Mouse (Mus musculus) gastrocnemius, postnatal 36 days (tissue): ENCODE results near the gene Atp11a. TPM values are rescaled to one million over a fixed set of nuclear protein-coding genes. Genes with fewer than 3 reads are reported as not detected.

ENCODE experiments used
- DNase-seq, 2 experiments: peaks; one replicate each; pipeline ENCODE4 v3.0.0; 2022
- intact Hi-C: fragments of 180-260 bp; cut with DNase I; formaldehyde crosslinking; loops from one replicate; pipeline ENCODE4 v1.15.1; 2025
- long read RNA-seq, 2 experiments: library from polyadenylated mRNA; stranded (forward); transcript quantifications; one replicate each; pipeline ENCODE4 v2.0.0; 2021
- total RNA-seq, 2 experiments: library from RNA; stranded (reverse); gene quantifications; 2 replicates each; pipeline ENCODE4 v1.2.3; 2021

Atp11a gene
- total RNA-seq = 10 to 100 TPM; 24.3 to 27.0 TPM
- long read RNA-seq, experiment 1, partial matches to known transcripts = 6 of 7 reads
- long read RNA-seq, experiment 1, other reads (novel, unspliced or antisense) = 1 of 7 reads
- long read RNA-seq, experiment 2, partial matches to known transcripts = 0 of 8 reads
- long read RNA-seq, experiment 2, other reads (novel, unspliced or antisense) = 8 of 8 reads

- DNase-seq = peak; percentile 51 to 54
- intact Hi-C loops = no loop called here
Observed at GRCm38 (mm10) chr8:12756391-12757157, at the start of gene Atp11a. Gene Atp11a, plus strand, starts transcription at chr8:12757014.

GRCm38 (mm10) chr8:12711623-12712022, 45.2 kb upstream of the Atp11a start:
- no peak for DNase-seq
- intact Hi-C loops = no loop called here

DNA sequence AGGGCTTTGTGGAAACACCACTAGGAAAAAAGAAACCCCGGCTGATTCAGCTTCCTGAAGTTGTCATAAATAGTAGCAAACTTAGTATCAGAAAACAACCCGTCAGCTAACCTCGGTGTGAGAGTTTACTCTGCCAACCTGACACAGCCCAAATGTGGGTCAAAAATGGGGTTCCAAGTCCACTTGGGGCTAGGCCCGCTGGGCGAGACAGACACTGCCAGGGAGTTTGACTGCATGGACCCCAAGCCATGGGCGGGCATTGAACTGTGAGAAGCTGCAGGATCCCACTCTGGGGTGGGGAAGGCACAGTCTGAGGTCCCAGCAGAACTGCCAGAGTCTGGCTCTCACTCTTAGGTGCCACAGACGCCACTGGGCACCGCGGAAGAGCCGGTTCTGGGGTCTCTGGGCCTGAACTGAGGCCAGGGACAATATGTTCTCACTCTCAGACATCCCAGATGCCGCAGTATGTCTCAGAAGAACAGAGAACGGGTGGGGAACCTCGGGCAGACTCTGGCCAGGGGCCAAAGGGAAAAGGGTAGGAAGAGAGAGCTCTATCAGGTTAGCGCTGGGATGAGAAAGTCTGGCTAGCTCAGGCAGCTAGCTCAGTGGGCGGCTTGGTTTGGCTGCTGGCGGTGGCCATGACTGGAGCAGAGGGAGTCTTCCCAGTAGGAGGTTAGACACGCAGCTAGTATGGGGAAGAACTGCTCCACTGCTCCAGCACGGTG, 40.8 kb upstream of the Atp11a start:
- intact Hi-C loops = no loop called here
- no peak for DNase-seq

GRCm38 (mm10) chr8:12719091-12719490, 37.7 kb upstream of the Atp11a start:
- DNase-seq = no peak
- intact Hi-C loops = no loop called here

DNA sequence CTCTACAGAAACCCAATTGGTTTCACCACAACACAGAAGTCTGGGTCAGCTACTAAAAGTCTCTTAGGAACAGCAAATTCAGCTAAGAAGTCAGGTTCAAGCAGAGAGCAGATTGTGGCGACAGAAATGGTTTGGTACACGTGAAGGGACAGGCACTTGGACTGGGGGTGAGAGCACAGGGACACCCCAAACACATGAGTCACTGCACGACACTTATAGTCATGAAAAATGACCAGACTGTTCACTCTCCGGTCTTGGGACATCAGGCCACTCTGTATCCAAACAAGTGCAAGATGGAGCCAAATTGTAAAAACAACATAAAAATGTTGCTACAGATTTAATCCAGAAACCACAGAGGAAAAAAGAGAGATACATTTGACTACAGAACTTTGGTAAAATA, 28.2 kb upstream of the Atp11a start:
- DNase-seq = no peak
- intact Hi-C loops = no loop called here

DNA sequence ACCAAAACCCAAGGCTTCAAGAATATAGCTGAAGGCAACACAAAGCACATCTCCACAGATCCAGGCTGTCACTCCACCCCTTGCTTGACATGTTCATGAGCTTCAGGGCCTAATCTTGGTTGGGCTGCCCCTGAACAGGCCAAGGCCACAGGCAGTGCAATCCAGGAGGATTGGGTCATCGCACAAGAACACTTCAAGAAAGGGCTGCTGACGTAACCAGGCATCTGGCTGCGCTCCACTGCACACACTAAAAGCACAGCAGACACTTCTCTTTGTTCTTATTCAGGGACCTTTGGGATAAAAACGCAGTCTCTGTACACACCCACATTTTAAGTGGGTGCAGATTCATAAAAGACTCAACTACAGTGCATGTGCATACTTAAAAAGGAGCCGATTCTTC, 26.0 kb upstream of the Atp11a start:
- peak in 1 of 2 experiments; percentile 30 for DNase-seq
- intact Hi-C loops = no loop called here

- intact Hi-C loops = no loop called here
- DNase-seq = no peak
Observed at GRCm38 (mm10) chr8:12732431-12732830, 24.4 kb upstream of the Atp11a start.

DNA sequence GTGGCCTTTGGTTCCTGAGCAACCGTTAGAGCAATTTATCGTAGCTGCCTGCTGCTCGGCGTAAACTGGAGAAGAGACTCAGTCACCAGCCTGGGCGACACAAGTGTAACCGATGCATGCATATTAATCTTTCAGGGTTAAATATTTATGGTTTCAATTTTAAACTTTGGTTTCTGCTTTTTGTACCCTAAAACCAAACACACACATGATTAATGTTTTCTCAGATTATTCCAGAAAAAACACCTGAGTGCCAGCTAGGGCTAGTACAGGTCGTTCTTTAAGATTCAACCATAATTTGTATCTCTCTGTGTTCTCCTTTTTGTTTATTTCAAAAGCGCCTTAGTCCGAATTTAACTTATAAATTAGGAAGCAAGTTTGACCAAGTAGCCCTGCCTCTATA, 17.7 kb upstream of the Atp11a start:
- intact Hi-C loops = no loop called here
- no peak for DNase-seq

DNA sequence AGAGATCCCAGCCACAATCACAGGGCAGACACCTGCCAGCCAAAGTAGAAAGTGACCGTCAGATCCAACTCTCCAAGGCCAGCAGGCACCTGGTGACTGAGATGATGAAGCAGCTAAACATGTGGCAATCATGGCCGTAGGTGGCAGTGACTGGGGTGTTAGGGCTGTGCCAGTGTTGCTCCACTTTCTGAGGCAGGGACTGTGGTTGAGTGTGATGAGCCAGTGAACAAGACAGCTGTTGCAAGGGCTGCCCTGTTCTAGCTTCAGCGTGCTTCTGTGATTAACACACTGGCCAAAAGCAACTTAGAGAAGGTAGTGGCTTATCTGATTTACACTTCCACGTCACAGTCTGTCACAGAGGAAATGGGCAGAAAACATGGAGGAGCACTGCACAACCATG, 13.4 kb upstream of the Atp11a start:
- intact Hi-C loops = no loop called here

DNA sequence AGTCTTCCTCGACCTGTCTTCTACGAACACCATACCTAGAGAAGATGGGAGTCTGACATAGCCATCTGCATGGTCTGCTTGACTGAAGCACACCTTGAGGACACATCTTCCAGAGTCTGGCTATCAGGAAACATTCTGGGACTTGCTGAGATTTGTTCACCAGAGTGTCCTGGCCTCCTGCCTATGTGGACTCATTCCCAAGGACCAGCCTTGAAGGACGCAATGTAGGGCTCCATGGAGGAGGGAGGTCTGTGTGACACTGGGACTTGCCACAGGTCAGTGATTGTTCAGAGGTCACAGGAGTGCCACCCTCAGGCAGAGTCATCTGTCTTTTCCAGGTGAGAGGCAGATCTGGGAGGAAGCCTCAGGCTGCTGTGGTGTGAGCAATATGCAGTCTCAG, 8.6 kb upstream of the Atp11a start:
- DNase-seq = no peak
- intact Hi-C loops = no loop called here

More for the DNA sequence above, 13.4 kb upstream of the Atp11a start:
- no peak for DNase-seq

GRCm38 (mm10) chr8:12749116-12749515, 7.7 kb upstream of the Atp11a start:
- intact Hi-C loops = no loop called here
- no peak for DNase-seq

DNA sequence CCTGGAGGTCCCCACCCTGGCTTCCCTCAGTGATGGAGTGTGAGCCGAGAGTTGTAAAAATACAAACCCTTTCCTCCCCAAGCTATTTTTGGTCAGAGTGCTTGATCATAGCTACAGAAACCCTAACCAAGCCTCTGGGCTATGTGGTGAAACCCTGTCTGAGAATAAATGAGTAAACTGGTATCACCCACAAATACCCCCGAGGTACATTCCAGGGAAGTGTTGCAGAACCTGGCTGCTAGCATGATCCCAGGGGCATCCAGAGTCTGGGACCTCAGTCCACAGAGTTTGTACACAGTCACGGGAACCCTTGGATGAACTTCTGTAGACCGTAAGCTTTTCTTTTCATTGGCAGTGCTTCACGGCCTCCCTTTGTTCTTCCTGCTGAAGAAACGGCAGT, 3.8 kb upstream of the Atp11a start:
- DNase-seq = no peak
- intact Hi-C loops = loop anchor here (5.0 kb wide), 1 partner anchor 76 kb away; no protein-coding TSS in a partner anchor

GRCm38 (mm10) chr8:12754115-12754514, 2.7 kb upstream of the Atp11a start:
- DNase-seq = no peak
- intact Hi-C loops = loop anchor here (2.0 to 5.0 kb wide), 2 partner anchors 55 to 77 kb away; no protein-coding TSS in a partner anchor

DNA sequence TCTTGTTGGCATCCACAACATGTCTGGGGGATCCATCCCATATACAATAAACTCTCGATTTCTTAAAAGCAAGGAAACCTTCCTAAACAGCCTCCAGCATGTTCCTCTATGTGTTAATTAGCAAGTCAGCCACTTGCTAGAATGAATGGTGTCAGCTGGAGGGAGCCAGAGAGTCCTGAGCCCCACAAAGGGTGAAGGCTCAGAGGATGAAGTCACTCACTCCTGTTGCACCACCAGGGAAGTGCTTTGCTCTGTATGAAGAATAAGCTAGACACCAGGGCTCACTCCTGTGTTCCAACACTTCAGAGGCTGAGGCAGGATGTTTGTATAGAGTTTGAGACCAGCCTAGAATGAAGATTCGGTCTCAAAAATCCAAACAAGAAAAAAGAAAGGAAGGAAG, 1.5 kb upstream of the Atp11a start:
- DNase-seq = no peak
- intact Hi-C loops = loop anchor here (2.0 kb wide), 1 partner anchor 53 kb away; no protein-coding TSS in a partner anchor

GRCm38 (mm10) chr8:12755826-12756225, 988 bp upstream of the Atp11a start:
- no peak for DNase-seq
- intact Hi-C loops = loop anchor here (2.0 kb wide), 1 partner anchor 53 kb away; no protein-coding TSS in a partner anchor

- DNase-seq = no peak
- intact Hi-C loops = no loop called here
Observed at GRCm38 (mm10) chr8:12757231-12757940, 572 bp downstream of the Atp11a start.

DNA sequence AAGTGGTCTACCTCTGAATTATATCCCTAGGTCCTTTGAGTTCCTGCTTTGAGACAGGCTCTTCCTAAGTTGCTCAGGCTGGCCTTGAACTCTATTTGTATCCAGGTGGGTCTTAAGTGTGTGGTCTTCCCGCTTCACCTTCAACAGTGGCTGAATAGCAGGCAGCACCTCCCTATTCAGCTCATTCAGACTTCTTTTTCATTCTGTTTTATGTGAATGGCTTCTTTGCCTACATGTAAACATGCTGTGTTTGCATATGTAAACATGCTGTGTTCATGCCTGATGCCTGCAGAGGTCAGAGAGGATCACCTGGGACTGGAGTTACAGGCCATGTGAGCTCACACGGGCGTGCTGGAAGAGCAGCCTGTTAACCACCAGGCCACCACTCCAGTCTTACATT, 3.1 kb downstream of the Atp11a start:
- intact Hi-C loops = no loop called here

DNA sequence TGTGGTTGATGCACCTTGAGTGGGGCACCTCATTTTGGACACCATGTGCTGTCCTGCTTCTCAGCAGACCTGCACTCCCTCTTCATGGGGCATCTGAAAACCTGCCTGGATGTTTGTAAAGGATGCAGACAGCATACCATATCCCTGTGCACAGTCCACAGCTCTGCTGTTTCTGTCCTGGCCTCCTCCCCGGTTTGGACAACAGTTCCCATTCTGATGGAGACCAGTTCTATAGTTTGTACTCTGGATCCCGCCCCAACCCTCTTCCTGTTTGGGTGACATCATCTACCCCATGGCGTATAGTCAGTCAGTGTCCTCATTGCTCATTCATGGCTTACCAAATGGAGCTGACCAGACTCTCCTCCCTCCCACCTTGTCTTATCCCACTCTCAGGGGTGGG, 5.1 kb downstream of the Atp11a start:
- intact Hi-C loops = no loop called here

More for the DNA sequence above, 3.1 kb downstream of the Atp11a start:
- no peak for DNase-seq

DNA sequence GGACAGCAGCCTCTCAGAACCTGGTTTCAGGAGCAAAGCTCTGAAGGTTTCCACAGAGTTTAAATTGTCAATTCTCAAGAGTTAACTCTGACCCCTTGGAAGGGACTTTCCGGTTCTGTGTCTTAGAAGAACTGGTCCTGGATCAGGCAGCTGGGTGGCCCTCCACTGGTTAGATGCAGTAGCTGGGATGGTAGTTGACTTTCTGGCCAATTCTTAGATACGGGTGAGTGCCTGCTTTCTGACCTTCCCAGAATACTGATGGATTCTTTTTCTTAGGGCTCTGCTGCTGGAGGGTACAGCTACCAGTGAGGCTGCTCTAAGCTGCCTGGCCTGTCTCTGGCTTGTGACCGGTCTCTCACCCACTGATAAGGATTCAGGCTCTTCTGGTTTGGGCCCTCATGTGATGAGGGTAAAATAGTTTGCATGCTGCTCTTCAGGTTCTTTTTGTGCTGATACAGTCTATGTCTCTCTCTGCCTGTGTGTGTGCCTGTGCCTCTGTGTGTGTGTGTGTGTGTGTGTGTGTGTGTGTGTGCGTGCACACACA, 6.8 kb downstream of the Atp11a start:
- no peak for DNase-seq
- intact Hi-C loops = no loop called here

More for the DNA sequence above, 5.1 kb downstream of the Atp11a start:
- DNase-seq = no peak

- intact Hi-C loops = loop anchor here (5.0 kb wide), 1 partner anchor 42 kb away; no protein-coding TSS in a partner anchor
- DNase-seq = no peak
Observed at GRCm38 (mm10) chr8:12764971-12765370, 8.2 kb downstream of the Atp11a start.
